Mouse (Mus musculus) liver, adult (tissue): ENCODE data around the gene Dbp.

Source experiments
- GATA4 ChIP-seq: IDR thresholded peaks from 2 replicates; pipeline ENCODE4 v1.6.1; 2014; ENCODE audit warnings: mild to moderate bottlenecking, low read length; ENCODE audit not compliant: insufficient replicate concordance

Gene Dbp

GRCm38 (mm10) chr7:45755703-45756102 lies 50.8 kb downstream of the Dbp start:
- TF ChIP-seq GATA4: no peak

- no peak for TF ChIP-seq GATA4
Observed at GRCm38 (mm10) chr7:45759400-45759799, 54.5 kb downstream of the Dbp start.
